Mouse (Mus musculus) embryonic facial prominence, embryonic 14.5 days (tissue): ENCODE results near the gene Rwdd2a. TPM values are rescaled to one million over a fixed set of nuclear protein-coding genes. Genes with fewer than 3 reads are reported as not detected.

Experiments
- ATAC-seq: fragments of 200-750 bp; cut with Nextera tagmentation; 2 replicates; pipeline ENCODE4 v1.8.0; 2017; ENCODE audit warnings: low read depth, moderate number of reproducible peaks, moderate TSS enrichment
- DNase-seq: peaks from one replicate; pipeline ENCODE4 v3.0.0-alpha.2; 2015; ENCODE audit warnings: low spot score
- H3K27ac ChIP-seq: fragments of 300-500 bp; sonication (generic); replicated peaks from 2 replicates; pipeline ENCODE4 v1.5.1; 2014; ENCODE audit warnings: low read depth, mild to moderate bottlenecking, low read length, moderate library complexity
- H3K27me3 ChIP-seq: fragments of 300-500 bp; sonication (generic); replicated peaks from 2 replicates; pipeline ENCODE4 v1.6.1; 2014; ENCODE audit warnings: low read length; ENCODE audit not compliant: control insufficient read depth, insufficient read depth
- H3K36me3 ChIP-seq: fragments of 300-500 bp; sonication (generic); 2 replicates; pipeline ENCODE4 v1.6.1; 2014; ENCODE audit warnings: low read length, mixed read lengths; ENCODE audit not compliant: control insufficient read depth, insufficient read depth
- H3K4me1 ChIP-seq: fragments of 300-500 bp; sonication (generic); 2 replicates; pipeline ENCODE4 v1.6.1; 2014; ENCODE audit warnings: antibody characterized with exemption, low read length; ENCODE audit not compliant: control insufficient read depth, insufficient read depth
- H3K4me2 ChIP-seq: fragments of 300-500 bp; sonication (generic); 2 replicates; pipeline ENCODE4 v1.6.1; 2014; ENCODE audit warnings: low read depth, mild to moderate bottlenecking, low read length, moderate library complexity, mixed read lengths
- H3K4me3 ChIP-seq: fragments of 300-500 bp; sonication (generic); 2 replicates; pipeline ENCODE4 v1.5.1; 2014; ENCODE audit warnings: low read depth, mild to moderate bottlenecking, low read length
- H3K9ac ChIP-seq: fragments of 300-500 bp; sonication (generic); 2 replicates; pipeline ENCODE4 v1.6.1; 2014; ENCODE audit warnings: low read depth, mild to moderate bottlenecking, low read length, moderate library complexity, mixed read lengths
- H3K9me3 ChIP-seq: fragments of 300-500 bp; sonication (generic); 2 replicates; pipeline ENCODE4 v1.6.1; 2016; ENCODE audit warnings: low read length; ENCODE audit not compliant: control insufficient read depth
- WGBS: fragments of 180-500 bp; shearing (Covaris S2); extraction: QIAGEN DNeasy Blood & Tissue Kit; methylation state at CpG from one replicate; pipeline ENCODE4 v1.1.7; 2014; 5-methylcytosine and 5-hydroxymethylcytosine counted together
- polyA plus RNA-seq: library from polyadenylated mRNA; unstranded; fragments of >200 nt; fragmentation: Nextera tagmentation; extraction: Ambion mirVana; gene quantifications from 2 replicates; pipeline ENCODE4 v1.2.1, GENCODE M21; 2014

Gene Rwdd2a
- polyA plus RNA-seq, result 3.6 and 4.7 TPM in 2 replicates

DNA sequence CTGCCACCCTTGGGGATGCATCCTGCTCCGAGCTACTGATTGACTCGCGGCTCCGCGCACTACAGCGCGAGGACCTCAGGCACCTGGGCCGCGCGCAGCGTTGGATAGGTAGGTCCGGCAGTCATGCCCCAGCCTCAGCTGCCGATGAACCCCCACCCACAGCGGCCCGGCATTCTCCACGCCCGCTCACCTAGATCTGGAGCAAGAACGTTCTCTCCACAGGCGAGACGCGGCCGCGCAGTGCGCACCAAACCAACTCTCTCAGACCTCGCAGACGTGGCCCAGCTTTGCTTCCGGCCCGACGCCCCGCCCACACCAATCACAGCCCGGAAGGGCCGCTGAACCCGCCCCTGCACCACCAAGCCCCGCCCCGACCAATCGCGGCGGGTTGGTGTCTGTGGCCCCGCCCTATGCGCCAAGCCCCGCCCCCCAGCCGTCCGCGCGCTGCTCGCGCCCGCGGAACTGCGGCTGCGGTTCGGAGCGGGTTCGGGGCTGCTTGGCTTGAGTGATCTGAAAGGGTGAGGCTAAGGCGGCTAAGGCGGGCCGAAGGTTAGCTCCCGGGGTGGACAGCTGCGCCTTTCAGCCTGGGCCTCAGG lies at the start of gene Rwdd2a, which contains the start of gene Pgm3:
Gene Rwdd2a, plus strand, starts transcription at position 452 of the 596 bp plus-strand sequence.
Gene Pgm3, minus strand, starts transcription at position 303 of the 596 bp plus-strand sequence.
- Histone ChIP-seq H3K9me3 (no peaks in the 10 kb centered on the region), H3K36me3 (peaks cover 28% of the 10 kb centered on the region), H3K9ac (peak within 1 kb of the TSS; percentile 82), H3K4me1 (peaks cover 15% of the 10 kb centered on the region), H3K27me3 (no peaks in the 10 kb centered on the region), H3K4me2 (peak within 1 kb of the TSS; percentile 99), H3K27ac (peak within 1 kb of the TSS; percentile 79), H3K4me3 (peak within 1 kb of the TSS; percentile 81)
- ATAC-seq (peak; percentile 98), DNase-seq (peak; percentile 97)
- under 1% methylated on average over 47 of the region's 59 CpGs for WGBS

GRCm38 (mm10) chr9:86522335-86522734 lies 49.5 kb upstream of the Rwdd2a start:
- Histone ChIP-seq H3K4me1 (no peaks in the 10 kb centered on the region), H3K36me3 (peaks cover 66% of the 10 kb centered on the region), H3K4me3 (no peak overlapping the region), H3K9ac (no peak overlapping the region), H3K9me3 (no peaks in the 10 kb centered on the region), H3K27ac (no peak overlapping the region), H3K27me3 (no peaks in the 10 kb centered on the region), H3K4me2 (no peak overlapping the region)
- peak; percentile 6 for DNase-seq
- no peak for ATAC-seq

DNA sequence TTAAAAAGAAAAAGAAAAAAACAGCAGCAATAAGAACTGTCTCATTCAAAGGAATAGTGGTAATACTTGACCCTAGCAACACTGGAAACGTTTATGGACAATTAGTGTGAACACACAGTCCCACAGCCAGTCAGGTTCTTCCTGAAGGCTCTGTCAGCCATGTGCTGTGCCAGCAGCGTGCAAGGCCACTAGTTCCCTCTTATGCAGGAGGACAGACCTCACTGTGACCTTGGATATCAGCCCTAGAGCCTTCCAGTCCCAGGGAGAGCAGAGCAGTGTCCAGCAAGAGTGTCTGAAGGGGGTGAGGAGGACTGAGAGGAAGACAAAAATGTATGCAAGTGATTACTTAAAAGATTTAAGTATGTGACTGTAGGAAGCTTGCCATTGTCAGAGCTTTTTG lies 46.2 kb upstream of the Rwdd2a start:
- Histone ChIP-seq H3K4me2 (no peak overlapping the region), H3K36me3 (peaks cover 54% of the 10 kb centered on the region), H3K4me3 (no peak overlapping the region), H3K4me1 (no peaks in the 10 kb centered on the region), H3K9ac (no peak overlapping the region), H3K27ac (no peak overlapping the region), H3K9me3 (no peaks in the 10 kb centered on the region), H3K27me3 (no peaks in the 10 kb centered on the region)
- DNase-seq, result no peak
- 37% methylated on average over 2 of the region's 2 CpGs for WGBS
- no peak for ATAC-seq

DNA sequence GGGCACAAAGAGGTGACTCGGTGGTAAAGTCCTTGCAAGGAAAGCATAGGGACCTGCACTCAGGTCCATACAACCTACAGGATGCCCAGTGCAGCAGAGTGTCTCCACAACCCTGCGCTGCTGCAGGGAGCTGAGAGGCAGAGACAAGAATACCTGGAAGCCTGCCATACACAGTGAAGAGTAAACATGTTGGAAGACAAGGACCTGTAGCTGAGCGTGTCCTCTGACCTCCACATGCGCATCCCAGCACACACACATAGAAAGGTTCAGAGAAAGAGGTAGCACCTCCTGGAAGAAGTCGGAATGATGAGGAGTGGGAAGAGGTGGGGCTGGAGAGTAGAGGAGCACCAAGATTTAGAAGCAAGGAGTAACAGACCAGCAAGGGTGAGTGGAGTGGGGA lies 37.7 kb upstream of the Rwdd2a start:
- no peak overlapping the region for H3K9ac ChIP-seq
- no peaks in the 10 kb centered on the region for H3K27me3 ChIP-seq
- WGBS, result 92% methylated on average over 5 of the region's 5 CpGs
- no peak overlapping the region for H3K4me2 ChIP-seq
- H3K9me3 ChIP-seq, result no peaks in the 10 kb centered on the region
- no peak overlapping the region for H3K4me3 ChIP-seq
- no peaks in the 10 kb centered on the region for H3K4me1 ChIP-seq
- ATAC-seq (no peak), DNase-seq (no peak)
- no peak overlapping the region for H3K27ac ChIP-seq
- H3K36me3 ChIP-seq, result peaks cover 50% of the 10 kb centered on the region

DNA sequence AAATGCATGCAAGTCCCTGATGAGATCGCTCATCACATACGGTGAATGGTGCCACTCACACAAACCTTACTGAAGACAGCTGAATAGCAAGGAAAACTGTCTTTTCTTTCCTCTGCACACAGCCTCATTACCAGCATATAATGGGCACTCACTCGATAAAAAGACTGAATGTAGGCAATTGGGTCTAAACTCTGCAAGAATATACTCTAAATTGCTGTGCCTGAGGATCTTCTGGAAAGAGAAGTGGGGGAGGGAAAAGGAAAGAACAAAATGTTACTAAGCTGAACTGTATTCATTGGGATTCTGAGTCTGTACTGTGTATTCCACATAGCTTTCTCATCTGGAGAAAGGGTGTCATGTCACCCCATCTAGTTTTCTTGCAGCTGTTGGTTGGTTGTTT lies 28.3 kb upstream of the Rwdd2a start:
- H3K9me3 ChIP-seq, result no peaks in the 10 kb centered on the region
- DNase-seq, result no peak
- WGBS, result 93% methylated on average over 3 of the region's 3 CpGs
- no peaks in the 10 kb centered on the region for H3K4me1 ChIP-seq
- H3K36me3 ChIP-seq, result peaks cover 63% of the 10 kb centered on the region
- no peak overlapping the region for H3K4me3 ChIP-seq
- no peak overlapping the region for H3K27ac ChIP-seq
- H3K9ac ChIP-seq, result no peak overlapping the region
- H3K27me3 ChIP-seq, result no peaks in the 10 kb centered on the region
- H3K4me2 ChIP-seq, result no peak overlapping the region
- ATAC-seq, result no peak

GRCm38 (mm10) chr9:86544559-86544958 lies 27.2 kb upstream of the Rwdd2a start:
- Histone ChIP-seq H3K4me3 (no peak overlapping the region), H3K9me3 (no peaks in the 10 kb centered on the region), H3K27ac (no peak overlapping the region), H3K4me2 (no peak overlapping the region), H3K27me3 (no peaks in the 10 kb centered on the region), H3K4me1 (no peaks in the 10 kb centered on the region), H3K36me3 (peaks cover 74% of the 10 kb centered on the region), H3K9ac (no peak overlapping the region)
- DNase-seq (no peak), ATAC-seq (no peak)
- WGBS, result 65% methylated on average over 1 of the region's 1 CpGs

GRCm38 (mm10) chr9:86549637-86550162 lies 22.1 kb upstream of the Rwdd2a start:
- H3K9ac ChIP-seq, result no peak overlapping the region
- DNase-seq, result no peak
- no peak for ATAC-seq
- H3K27ac ChIP-seq, result no peak overlapping the region
- H3K4me1 ChIP-seq, result no peaks in the 10 kb centered on the region
- WGBS, result 87% methylated on average over 5 of the region's 5 CpGs
- no peaks in the 10 kb centered on the region for H3K27me3 ChIP-seq
- no peak overlapping the region for H3K4me3 ChIP-seq
- H3K36me3 ChIP-seq, result peaks cover 85% of the 10 kb centered on the region
- no peaks in the 10 kb centered on the region for H3K9me3 ChIP-seq
- no peak overlapping the region for H3K4me2 ChIP-seq

DNA sequence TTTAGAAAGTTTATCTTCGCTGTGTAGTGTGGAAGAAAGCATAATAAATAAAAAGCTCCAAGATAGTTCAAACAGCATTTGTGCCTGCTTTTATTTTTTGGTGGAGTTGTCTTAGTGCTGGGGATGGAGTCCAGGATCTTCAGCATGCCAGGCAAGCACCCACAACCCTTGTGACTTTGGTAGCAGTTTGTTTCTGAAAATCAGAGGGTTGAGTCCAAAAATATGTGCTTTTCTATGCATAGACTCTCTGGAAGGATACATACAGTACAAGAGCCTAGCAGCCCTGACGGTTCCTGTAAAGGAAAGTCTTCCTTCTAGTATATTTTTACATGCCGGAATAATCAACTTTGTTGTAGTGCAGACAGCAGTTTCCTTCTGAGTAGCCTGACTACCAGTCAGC lies 21.1 kb upstream of the Rwdd2a start:
- Histone ChIP-seq H3K9me3 (no peaks in the 10 kb centered on the region), H3K36me3 (peaks cover 84% of the 10 kb centered on the region), H3K4me1 (no peaks in the 10 kb centered on the region), H3K9ac (no peak overlapping the region), H3K4me2 (no peak overlapping the region), H3K4me3 (no peak overlapping the region), H3K27ac (no peak overlapping the region), H3K27me3 (no peaks in the 10 kb centered on the region)
- WGBS, result 89% methylated on average over 3 of the region's 3 CpGs
- ATAC-seq (no peak), DNase-seq (no peak)

- no peak overlapping the region for H3K4me3 ChIP-seq
- no peak overlapping the region for H3K27ac ChIP-seq
- DNase-seq, result no peak
- peaks cover 86% of the 10 kb centered on the region for H3K36me3 ChIP-seq
- H3K9ac ChIP-seq, result no peak overlapping the region
- 73% methylated on average over 9 of the region's 9 CpGs for whole genome bisulfite sequencing
- ATAC-seq, result no peak
- no peaks in the 10 kb centered on the region for H3K9me3 ChIP-seq
- no peaks in the 10 kb centered on the region for H3K27me3 ChIP-seq
- H3K4me2 ChIP-seq, result no peak overlapping the region
- H3K4me1 ChIP-seq, result no peaks in the 10 kb centered on the region
These were observed 17.9 kb upstream of the Rwdd2a start for GRCm38 (mm10) chr9:86553886-86554285.
